Mouse (Mus musculus) T-cell, adult 2 months (primary cell): ENCODE data around the gene Cd96.

ENCODE experiments used
- DNase-seq: peaks from one replicate; pipeline ENCODE4 v3.0.0; 2022; ENCODE audit warnings: low spot score

Cd96 gene

GRCm38 (mm10) chr16:46036261-46036660 is 83.8 kb downstream of the Cd96 start:
- DNase-seq: no peak

- no peak for DNase-seq
Measured at GRCm38 (mm10) chr16:46033896-46034295, 86.2 kb downstream of the Cd96 start.

GRCm38 (mm10) chr16:46022958-46023491 is 97.0 kb downstream of the Cd96 start:
- no peak for DNase-seq

GRCm38 (mm10) chr16:46022189-46022928 is 97.7 kb downstream of the Cd96 start:
- DNase-seq: peak; percentile 85

GRCm38 (mm10) chr16:46021302-46021701 is 98.7 kb downstream of the Cd96 start:
- DNase-seq: no peak

- no peak for DNase-seq
Measured at GRCm38 (mm10) chr16:46020396-46020795, 99.7 kb downstream of the Cd96 start.

- no peak for DNase-seq
Measured at GRCm38 (mm10) chr16:46019799-46020198, 100.3 kb downstream of the Cd96 start.

GRCm38 (mm10) chr16:46019359-46019758 is 100.7 kb downstream of the Cd96 start:
- no peak for DNase-seq

GRCm38 (mm10) chr16:46011696-46012095 is 108.4 kb downstream of the Cd96 start:
- DNase-seq: no peak

GRCm38 (mm10) chr16:46010906-46011220 is 109.2 kb downstream of the Cd96 start:
- DNase-seq: peak; percentile 73

- peak; percentile 93 for DNase-seq
Measured at GRCm38 (mm10) chr16:46010153-46010905, 109.7 kb downstream of the Cd96 start, which contains the start of gene Plcxd2. Plcxd2 (minus strand) TSS chr16:46010218.

GRCm38 (mm10) chr16:46009717-46010116 is 110.3 kb downstream of the Cd96 start:
- DNase-seq: no peak

- peak; percentile 65 for DNase-seq
Measured at GRCm38 (mm10) chr16:46008766-46009165, 111.3 kb downstream of the Cd96 start.

GRCm38 (mm10) chr16:46008036-46008605 is 111.9 kb downstream of the Cd96 start:
- no peak for DNase-seq

- DNase-seq: peak; percentile 84
Measured at GRCm38 (mm10) chr16:46006261-46006660, 113.8 kb downstream of the Cd96 start.

GRCm38 (mm10) chr16:46001550-46002166 is 118.4 kb downstream of the Cd96 start:
- peak; percentile 67 for DNase-seq

- no peak for DNase-seq
Measured at GRCm38 (mm10) chr16:46000976-46001375, 119.1 kb downstream of the Cd96 start.

GRCm38 (mm10) chr16:45999374-46000191 is 120.5 kb downstream of the Cd96 start:
- DNase-seq: no peak

GRCm38 (mm10) chr16:45998231-45998630 is 121.8 kb downstream of the Cd96 start:
- DNase-seq: peak; percentile 37

- DNase-seq: no peak
Measured at GRCm38 (mm10) chr16:45990901-45991676, 129.0 kb downstream of the Cd96 start.

- no peak for DNase-seq
Measured at GRCm38 (mm10) chr16:45986236-45986635, 133.8 kb downstream of the Cd96 start.
